Mouse (Mus musculus) frontal cortex, adult 2 months (tissue): ENCODE measurements around the gene Tor4a. TPM values are rescaled to one million over a fixed set of nuclear protein-coding genes. Genes with fewer than 3 reads are reported as not detected.

Experiments used
- DNase-seq, 2 experiments: peaks; one replicate each; pipeline ENCODE4 v3.0.0; 2022; ENCODE audit warnings: low spot score in 1 of 2; ENCODE audit errors: extremely low spot score in 1 of 2
- polyA plus RNA-seq: library from polyadenylated mRNA; depleted of rRNA; stranded (reverse); fragments of >200 nt; gene quantifications from 2 replicates; pipeline ENCODE4 v1.2.3, GENCODE M21; 2012; rRNA removed

Tor4a gene
- polyA plus RNA-seq, 1 experiment, result 3.0 TPM

DNA sequence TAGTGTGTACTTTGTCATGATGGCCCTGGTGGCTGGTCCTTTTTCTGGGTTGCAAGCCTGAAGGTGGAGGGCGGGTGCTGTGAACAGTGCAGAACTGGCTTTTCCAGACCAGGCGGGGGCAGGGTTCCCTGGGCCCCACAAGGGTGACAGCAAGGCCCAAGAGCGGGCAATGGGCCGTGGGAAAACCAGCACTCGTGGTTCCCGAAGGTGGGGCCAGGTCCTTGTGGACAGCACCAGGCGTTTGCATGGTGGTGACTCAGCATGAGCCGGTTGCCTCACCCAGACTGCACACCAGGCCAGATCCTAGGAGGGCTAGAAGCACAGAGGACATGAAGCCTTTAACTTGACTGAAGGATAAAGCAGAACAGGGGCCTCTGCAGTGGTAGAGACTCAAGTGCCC lies 24.1 kb downstream of the Tor4a start:
- no peak for DNase-seq

DNA sequence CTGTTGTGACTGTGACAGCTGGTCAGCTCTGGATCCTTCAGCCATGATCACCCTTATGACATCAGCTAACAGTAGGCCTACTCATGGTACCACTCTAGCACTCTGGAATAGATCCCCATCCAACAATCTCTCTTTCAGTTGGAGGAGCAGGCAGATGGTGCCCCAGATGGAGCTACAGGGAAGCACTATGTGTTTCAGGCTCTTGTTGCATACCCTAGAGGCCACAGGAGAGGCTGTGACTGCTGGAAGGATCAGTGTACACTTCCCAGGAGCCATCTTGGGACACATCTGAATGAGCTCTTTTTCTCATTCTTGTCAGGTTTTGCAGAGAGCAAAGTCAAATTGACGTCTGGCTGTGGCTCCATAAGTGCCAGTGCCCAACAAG lies 24.9 kb downstream of the Tor4a start:
- no peak for DNase-seq

DNA sequence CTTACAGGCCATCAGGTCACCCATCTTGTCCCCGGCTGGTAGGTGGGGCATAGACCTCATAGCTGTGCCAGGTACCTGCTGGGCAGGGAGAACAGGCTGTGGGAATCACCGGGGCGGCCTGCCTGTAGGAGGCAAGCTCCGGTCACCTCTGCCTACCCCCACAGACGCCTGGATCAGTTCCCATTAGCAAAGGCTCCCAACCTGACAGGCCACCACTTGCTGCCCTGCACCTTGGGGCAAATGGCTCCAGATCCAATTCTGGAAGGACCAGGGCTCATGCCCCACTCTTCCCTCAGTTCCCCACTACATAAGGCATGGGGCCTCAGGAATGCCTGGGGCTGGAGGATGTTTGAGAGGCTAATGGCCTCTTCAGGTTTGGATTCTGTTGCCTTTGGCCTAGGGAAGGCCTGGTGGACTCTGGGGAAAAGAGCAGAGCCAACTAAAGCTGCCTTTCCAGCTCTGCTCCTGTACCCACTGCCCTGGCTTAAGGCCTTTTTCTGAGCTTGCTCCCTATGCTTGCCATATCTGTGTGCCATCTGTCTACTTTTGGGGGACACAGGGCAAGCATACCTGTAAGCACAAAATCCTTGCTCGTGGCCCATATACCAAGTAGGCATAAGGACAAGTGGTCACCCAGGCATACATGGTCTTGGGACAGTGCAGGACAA lies 25.5 kb downstream of the Tor4a start:
- no peak for DNase-seq

DNA sequence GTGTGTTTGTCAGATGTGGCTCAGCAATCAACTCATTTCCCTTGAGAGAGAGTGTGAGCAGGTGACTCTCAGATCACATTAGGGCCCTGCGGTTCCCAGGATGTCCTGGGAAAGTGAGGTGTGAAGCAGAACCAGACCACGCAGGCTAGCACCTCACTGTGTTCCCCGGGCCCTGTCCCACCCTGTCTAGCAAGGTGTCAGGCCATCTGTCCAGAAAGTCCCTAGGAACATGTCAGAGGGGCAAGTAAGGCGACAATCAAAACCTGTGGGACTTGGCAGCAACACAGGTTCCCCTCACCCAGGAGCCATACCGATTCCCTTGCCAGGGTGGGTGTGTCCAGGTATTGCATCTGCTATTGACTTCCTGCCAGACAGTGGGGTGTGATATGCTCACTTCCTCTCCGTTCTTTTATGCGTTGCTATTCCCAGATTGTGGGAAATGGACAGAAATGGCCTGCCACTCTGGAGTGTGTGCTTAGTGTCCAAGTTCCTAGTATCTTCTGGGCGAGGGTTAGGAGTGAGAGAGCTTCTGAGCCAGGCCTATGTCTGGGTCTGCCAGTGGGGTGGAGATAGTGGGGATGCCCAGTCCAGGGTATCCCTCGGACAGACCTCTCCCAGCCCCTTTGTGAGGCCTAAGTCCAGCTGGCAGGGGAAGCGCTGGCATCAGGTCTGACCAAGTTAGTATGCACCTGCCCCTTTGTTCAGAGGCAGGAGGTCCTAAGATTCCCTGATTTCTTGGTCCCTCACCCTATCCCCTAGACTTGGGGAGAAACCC lies 26.2 kb downstream of the Tor4a start:
- no peak for DNase-seq

DNA sequence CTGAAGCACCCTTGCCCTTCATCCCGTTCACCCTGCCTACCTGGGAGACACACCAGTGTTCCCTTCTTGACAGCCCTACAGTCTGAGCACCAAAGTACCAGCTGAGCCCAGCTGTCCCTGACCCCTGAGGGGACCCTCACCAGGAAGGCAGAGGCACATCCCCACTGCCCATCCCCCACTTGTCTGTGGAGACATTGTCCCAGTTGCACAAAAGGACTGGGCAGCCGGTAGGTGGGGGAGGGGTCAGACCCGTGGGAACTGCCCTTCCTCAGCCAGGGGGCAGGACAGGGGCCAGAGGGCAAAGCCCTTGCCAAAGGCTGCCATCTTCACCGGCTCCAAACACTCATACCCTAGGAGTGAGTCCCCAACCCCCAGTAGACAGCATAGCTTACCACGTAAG lies 26.9 kb downstream of the Tor4a start:
- DNase-seq, result no peak

- DNase-seq, result no peak
These were observed 28.1 kb downstream of the Tor4a start for GRCm38 (mm10) chr2:25168665-25168978.

- no peak for DNase-seq
These were observed 28.6 kb downstream of the Tor4a start for GRCm38 (mm10) chr2:25167919-25168664.

GRCm38 (mm10) chr2:25167481-25167880 lies 29.2 kb downstream of the Tor4a start:
- no peak for DNase-seq

- peak in 1 of 2 experiments; percentile 67 for DNase-seq
These were observed 39.0 kb downstream of the Tor4a start for GRCm38 (mm10) chr2:25157655-25158054.

- DNase-seq, result no peak
These were observed 39.7 kb downstream of the Tor4a start for GRCm38 (mm10) chr2:25156990-25157389.

GRCm38 (mm10) chr2:25156177-25156576 lies 40.5 kb downstream of the Tor4a start:
- no peak for DNase-seq

DNA sequence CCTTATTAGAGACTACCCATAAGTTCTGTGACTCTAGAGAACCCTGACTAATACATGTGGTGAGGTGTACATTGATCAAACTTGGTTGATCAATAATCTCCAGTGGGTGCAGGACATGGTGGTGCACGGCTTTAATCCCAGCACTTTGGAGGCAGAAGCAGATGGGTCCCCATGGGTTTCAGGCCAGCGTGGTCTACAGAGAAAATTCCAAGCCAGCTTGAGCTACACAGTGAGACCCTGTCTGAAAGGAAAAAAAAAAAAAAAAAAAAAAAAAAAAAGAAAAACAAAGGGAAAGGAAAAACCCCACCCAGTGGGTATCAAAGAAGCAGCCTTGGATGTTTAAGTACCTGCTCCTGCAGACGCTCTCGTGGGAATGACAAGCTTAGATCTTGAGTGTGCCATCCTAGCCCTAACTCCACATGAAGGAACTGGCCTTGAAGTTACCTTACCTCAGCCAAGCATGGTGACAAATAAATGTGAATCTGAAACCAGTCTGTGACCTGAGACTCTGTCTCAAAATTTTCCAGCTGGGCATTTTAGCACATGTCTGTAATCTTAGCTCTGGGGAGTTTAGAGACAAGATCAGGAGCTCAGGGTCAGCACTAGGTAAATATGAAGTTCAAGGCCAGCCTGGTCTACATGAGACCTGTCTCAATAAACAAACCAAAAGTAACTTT lies 45.3 kb downstream of the Tor4a start:
- DNase-seq, result no peak

DNA sequence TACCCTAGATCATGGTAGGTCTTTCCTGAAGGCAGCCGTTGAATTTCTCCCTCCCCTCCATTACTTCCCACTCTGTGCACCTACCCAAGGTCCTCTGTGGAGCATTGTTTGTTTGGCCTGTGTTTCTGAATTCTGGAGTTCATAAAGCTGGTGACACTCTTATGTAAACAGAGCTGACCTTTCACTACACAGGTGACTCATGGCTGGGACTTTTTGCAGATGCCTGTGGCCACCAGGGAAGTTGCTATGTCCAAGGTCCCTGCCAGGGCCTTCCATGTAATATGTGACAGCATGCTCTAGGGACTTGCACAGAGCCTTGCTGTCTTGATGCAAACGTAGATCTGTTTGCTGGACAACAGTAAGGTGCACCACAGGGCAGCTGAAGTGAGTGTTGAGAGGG lies 47.0 kb downstream of the Tor4a start:
- DNase-seq, result no peak

GRCm38 (mm10) chr2:25147892-25148291 lies 48.8 kb downstream of the Tor4a start:
- no peak for DNase-seq

DNA sequence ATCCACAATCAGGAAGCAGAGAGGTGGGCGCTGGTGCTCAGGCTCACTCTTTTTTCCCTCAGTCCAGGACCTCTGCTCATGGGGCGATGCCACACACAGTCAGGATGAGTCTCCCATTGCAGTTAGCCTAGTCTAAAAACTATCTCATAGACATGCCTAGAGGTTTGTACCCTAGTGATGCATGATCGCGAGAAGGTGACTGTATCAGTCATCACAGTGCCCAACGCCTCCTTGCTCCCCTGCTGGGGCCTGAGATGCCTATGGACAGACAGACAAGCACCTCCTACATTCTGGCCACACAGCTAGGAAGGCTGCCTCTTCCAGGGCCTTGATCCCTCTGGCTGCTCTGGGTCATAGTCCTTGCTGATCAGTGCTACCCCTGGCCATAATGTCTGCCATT lies 49.3 kb downstream of the Tor4a start:
- no peak for DNase-seq

DNA sequence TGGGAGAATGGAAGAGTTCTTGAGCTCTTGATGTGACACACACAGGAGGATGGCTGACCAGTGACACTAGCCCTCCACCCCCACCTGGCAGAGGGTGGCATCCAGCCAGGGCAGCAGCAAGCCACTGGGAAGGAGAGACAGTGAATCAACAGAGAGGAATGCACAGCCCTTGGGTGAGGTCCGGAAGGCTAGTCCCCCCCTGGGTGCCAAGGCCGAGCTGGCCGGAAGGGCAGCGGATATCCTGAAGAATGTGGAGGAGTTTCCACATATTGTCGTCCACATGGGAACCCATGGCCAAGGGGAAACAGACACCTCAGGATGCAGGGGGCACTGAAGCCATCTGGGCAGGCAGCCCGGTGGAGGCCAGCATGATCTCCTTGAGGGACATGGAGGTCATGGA lies 51.3 kb downstream of the Tor4a start:
- no peak for DNase-seq

Other genes with a start within 250 kb of the Tor4a start
- gene Zmynd19, start 247.1 kb downstream of the Tor4a start, polyA plus RNA-seq, result 19.4 and 22.6 TPM in 2 replicates
- 36.3 and 36.4 TPM in 2 replicates for gene Dph7, start 234.5 kb downstream of the Tor4a start, polyA plus RNA-seq
- 126 and 127 TPM in 2 replicates for gene Mrpl41, start 221.8 kb downstream of the Tor4a start, polyA plus RNA-seq
- gene Pnpla7, start 220.9 kb downstream of the Tor4a start, polyA plus RNA-seq, result 17.4 and 21.3 TPM in 2 replicates
- gene Nsmf, start 142.5 kb downstream of the Tor4a start, polyA plus RNA-seq, result 638 and 695 TPM in 2 replicates
- gene Entpd8, start 116.6 kb downstream of the Tor4a start, polyA plus RNA-seq, result 0.08 TPM in 1 of 2 replicates, not detected in the other
- gene Noxa1, start 101.7 kb downstream of the Tor4a start, polyA plus RNA-seq, result not detected in 2 replicates
- gene Nrarp, start 16.1 kb downstream of the Tor4a start, polyA plus RNA-seq, result 38.7 and 39.1 TPM in 2 replicates
- gene Nelfb, start 14.6 kb upstream of the Tor4a start, polyA plus RNA-seq, result 60.2 and 65.6 TPM in 2 replicates
- gene Stpg3, start 17.8 kb upstream of the Tor4a start, polyA plus RNA-seq, result 0.06 and 0.15 TPM in 2 replicates
- 0.16 and 0.19 TPM in 2 replicates for gene Fam166a, start 21.9 kb upstream of the Tor4a start, polyA plus RNA-seq
- gene Tubb4b, start 27.8 kb upstream of the Tor4a start, polyA plus RNA-seq, result 499 and 548 TPM in 2 replicates
- gene Slc34a3, start 37.5 kb upstream of the Tor4a start, polyA plus RNA-seq, result 0.08 and 0.15 TPM in 2 replicates
- gene Rnf224, start 39.9 kb upstream of the Tor4a start, polyA plus RNA-seq, result not detected in 2 replicates
- gene Rnf208, start 45.4 kb upstream of the Tor4a start, polyA plus RNA-seq, result 248 and 300 TPM in 2 replicates
- gene Cysrt1, start 45.6 kb upstream of the Tor4a start, polyA plus RNA-seq, result 0.24 and 0.53 TPM in 2 replicates
- gene AL732309.1, start 50.0 kb upstream of the Tor4a start, polyA plus RNA-seq, result 15.8 and 16.4 TPM in 2 replicates
- gene Tmem203, start 58.6 kb upstream of the Tor4a start, polyA plus RNA-seq, result 29.8 and 31.1 TPM in 2 replicates
- 13.5 and 18.9 TPM in 2 replicates for gene Tprn, start 65.7 kb upstream of the Tor4a start, polyA plus RNA-seq
- gene Ssna1, start 75.6 kb upstream of the Tor4a start, polyA plus RNA-seq, result 75.4 and 86.0 TPM in 2 replicates
- gene Anapc2, start 75.6 kb upstream of the Tor4a start, polyA plus RNA-seq, result 69.9 and 79.0 TPM in 2 replicates
- gene Tmem210, start 91.3 kb upstream of the Tor4a start, polyA plus RNA-seq, result not detected in 2 replicates
- gene Lrrc26, start 93.0 kb upstream of the Tor4a start, polyA plus RNA-seq, result 0.15 TPM in 1 of 2 replicates, not detected in the other
- gene Grin1, start 122.3 kb upstream of the Tor4a start, polyA plus RNA-seq, result 313 and 325 TPM in 2 replicates
- 31.1 and 31.8 TPM in 2 replicates for gene Man1b1, start 135.5 kb upstream of the Tor4a start, polyA plus RNA-seq
- 62.5 and 63.9 TPM in 2 replicates for gene Dpp7, start 159.5 kb upstream of the Tor4a start, polyA plus RNA-seq
- 15.0 and 17.9 TPM in 2 replicates for gene Uap1l1, start 168.8 kb upstream of the Tor4a start, polyA plus RNA-seq
- gene Sapcd2, start 175.4 kb upstream of the Tor4a start, polyA plus RNA-seq, result 3.9 and 5.3 TPM in 2 replicates
- 14.1 and 19.3 TPM in 2 replicates for gene Entpd2, start 199.0 kb upstream of the Tor4a start, polyA plus RNA-seq
- gene Npdc1, start 202.5 kb upstream of the Tor4a start, polyA plus RNA-seq, result 383 and 426 TPM in 2 replicates
- 0.40 and 0.67 TPM in 2 replicates for gene Fut7, start 226.4 kb upstream of the Tor4a start, polyA plus RNA-seq
- gene Abca2, start 231.8 kb upstream of the Tor4a start, polyA plus RNA-seq, result 107 TPM in 2 replicates